Mouse (Mus musculus) brain, adult 2 months (tissue): ENCODE results near the gene Egln2.

Source experiments
- DNase-seq: peaks from one replicate; pipeline ENCODE4 v3.0.0; 2011; ENCODE audit warnings: low read depth, low spot score

Gene Egln2

GRCm38 (mm10) chr7:27132588-27132987 lies 34.0 kb downstream of the Egln2 start:
- DNase-seq = peak; percentile 81

GRCm38 (mm10) chr7:27131387-27131786 lies 35.2 kb downstream of the Egln2 start:
- DNase-seq = no peak

GRCm38 (mm10) chr7:27130521-27131370 lies 35.9 kb downstream of the Egln2 start:
- no peak for DNase-seq

GRCm38 (mm10) chr7:27129811-27130210 lies 36.8 kb downstream of the Egln2 start:
- DNase-seq = no peak

- no peak for DNase-seq
These were observed 37.7 kb downstream of the Egln2 start for GRCm38 (mm10) chr7:27128946-27129345.

GRCm38 (mm10) chr7:27128162-27128561 lies 38.4 kb downstream of the Egln2 start:
- peak; percentile 58 for DNase-seq

GRCm38 (mm10) chr7:27124969-27125368 lies 41.6 kb downstream of the Egln2 start:
- no peak for DNase-seq

GRCm38 (mm10) chr7:27124305-27124832 lies 42.2 kb downstream of the Egln2 start:
- no peak for DNase-seq

- no peak for DNase-seq
These were observed 46.9 kb downstream of the Egln2 start, which contains the start of gene Cyp2f2 for GRCm38 (mm10) chr7:27119676-27120075. Cyp2f2 (plus strand) TSS chr7:27119909.

GRCm38 (mm10) chr7:27118033-27118511 lies 48.5 kb downstream of the Egln2 start:
- DNase-seq = no peak

GRCm38 (mm10) chr7:27111987-27112386 lies 54.6 kb downstream of the Egln2 start:
- DNase-seq = no peak

- DNase-seq = no peak
These were observed 55.6 kb downstream of the Egln2 start for GRCm38 (mm10) chr7:27111038-27111437.

- no peak for DNase-seq
These were observed 56.3 kb downstream of the Egln2 start for GRCm38 (mm10) chr7:27110327-27110726.
